Mouse (Mus musculus) cerebral cortex, adult 2 months (tissue): ENCODE data around the gene Sprn.

Experiments used
- WGBS: fragments of 180-500 bp; shearing (Covaris S2); methylation state at CpG from one replicate; pipeline ENCODE4 v1.1.7; 2018; 5-methylcytosine and 5-hydroxymethylcytosine counted together

Gene Sprn

GRCm38 (mm10) chr7:140101498-140101897 is 53.2 kb downstream of the Sprn start:
- 51% methylated on average over 10 of the region's 10 CpGs for WGBS
